Comparison of ENCODE assay signal across 8 mouse cellular contexts in the genomic region with DNA sequence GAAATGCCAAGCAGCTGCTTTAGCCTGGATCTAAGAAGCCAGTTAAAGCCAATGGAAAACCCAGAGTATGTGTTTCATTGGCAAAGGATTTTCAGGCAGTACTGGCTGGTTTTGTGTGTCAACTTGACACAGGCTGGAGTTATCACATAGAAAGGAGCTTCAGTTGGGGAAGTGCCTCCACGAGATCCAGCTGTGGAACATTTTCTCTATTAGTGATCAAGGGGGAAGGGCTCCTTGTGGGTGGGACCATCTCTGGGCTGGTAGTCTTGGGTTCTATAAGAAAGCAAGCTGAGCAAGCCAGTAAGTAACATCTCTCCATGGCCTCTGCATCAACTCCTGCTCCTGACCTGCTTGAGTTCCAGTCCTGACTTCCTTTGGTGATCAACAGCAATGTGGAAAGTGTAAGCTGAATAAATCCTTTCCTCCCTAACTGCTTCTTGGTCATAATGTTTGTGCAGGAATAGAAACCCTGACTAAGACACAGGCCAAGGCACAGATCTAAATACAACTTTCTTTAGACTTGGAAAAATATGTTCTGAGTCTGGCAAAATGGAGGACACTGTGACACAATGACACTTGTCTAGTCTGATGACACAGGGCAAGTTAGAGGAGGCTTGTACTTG. TPM values are rescaled to one million over a fixed set of nuclear protein-coding genes. Genes with fewer than 3 reads are reported as not detected.
DNase-seq lines count a peak whose midpoint lies in the region; ATAC-seq and TF ChIP-seq lines count a peak whose summit lies in the region.
"Not testable (repeated sequence)": the region's sequence is repeated elsewhere in the genome, so short reads cannot be mapped to it uniquely, and the experiment has no call there.

No protein-coding gene starts in this region.

- not testable (repeated sequence) for TF ChIP-seq CTCF in bone marrow macrophage, adult 2 months (IDR thresholded peaks at IDR 0.05; ENCODE audit: low read depth, low read length); stomach, postnatal 0 days (IDR thresholded peaks at IDR 0.05; ENCODE audit: low read depth)

- H3K9ac ChIP-seq in forebrain, embryonic 13.5 days; hindbrain, embryonic 12.5 days; kidney, embryonic 14.5 days (ENCODE audit: low read depth, low read length); liver, embryonic 11.5 days (ENCODE audit: low read depth, low read length); neural tube, embryonic 11.5 days (ENCODE audit: low read length); stomach, postnatal 0 days (ENCODE audit: low read length): not testable (repeated sequence)

- peaks cover 53% of the 10 kb centered on the region for H3K4me1 ChIP-seq in bone marrow macrophage, adult 2 months (ENCODE audit: control insufficient read depth, insufficient read depth, low read length)
- H3K4me1 ChIP-seq in forebrain, embryonic 13.5 days = peaks cover 54% of the 10 kb centered on the region
- peaks cover 38% of the 10 kb centered on the region for H3K4me1 ChIP-seq in hindbrain, embryonic 12.5 days
- H3K4me1 ChIP-seq in kidney, embryonic 14.5 days (ENCODE audit: control insufficient read depth, insufficient read depth, low read length) = peaks cover 36% of the 10 kb centered on the region
- H3K4me1 ChIP-seq in liver, embryonic 11.5 days (replicated peaks; ENCODE audit: control insufficient read depth, insufficient read depth, low read length) = peaks cover 56% of the 10 kb centered on the region
- peaks cover 39% of the 10 kb centered on the region for H3K4me1 ChIP-seq in neural tube, embryonic 11.5 days (ENCODE audit: control insufficient read depth, insufficient read depth, low read length)
- peaks cover 17% of the 10 kb centered on the region for H3K4me1 ChIP-seq in stomach, postnatal 0 days (replicated peaks; ENCODE audit: control insufficient read depth, insufficient read depth)

- not testable (repeated sequence) for TF ChIP-seq POLR2A in bone marrow macrophage, adult 2 months (IDR thresholded peaks at IDR 0.05; ENCODE audit: borderline replicate concordance, low read depth, low read length)

- TF ChIP-seq EP300 in stomach, postnatal 0 days (optimal IDR thresholded peaks at IDR 0.05) = not testable (repeated sequence)

- H3K27ac ChIP-seq in bone marrow macrophage, adult 2 months (ENCODE audit: insufficient read depth, low read depth, low read length) = peak overlapping the region; percentile 80
- peak overlapping the region; percentile 89; the same call in 1 of the 2 replicates for H3K27ac ChIP-seq in forebrain, embryonic 13.5 days
- peak overlapping the region; percentile 97 for H3K27ac ChIP-seq in hindbrain, embryonic 12.5 days
- H3K27ac ChIP-seq in kidney, embryonic 14.5 days (ENCODE audit: low read depth, low read length) = 0 out of 2 replicates have a peak overlapping the region, but pooled peaks have one; percentile 43
- H3K27ac ChIP-seq in liver, embryonic 11.5 days (ENCODE audit: low read depth, low read length) = not testable (repeated sequence)
- H3K27ac ChIP-seq in macrophage = peak overlapping the region; percentile 82
- H3K27ac ChIP-seq in neural tube, embryonic 11.5 days (ENCODE audit: low read depth, low read length) = peak overlapping the region; percentile 54
- H3K27ac ChIP-seq in stomach, postnatal 0 days (replicated peaks) = peak overlapping the region; percentile 80

- peak overlapping the region; percentile 27 for H3K4me2 ChIP-seq in forebrain, embryonic 13.5 days
- not testable (repeated sequence) for H3K4me2 ChIP-seq in hindbrain, embryonic 12.5 days (replicated peaks); kidney, embryonic 14.5 days (replicated peaks; ENCODE audit: low read depth, low read length); neural tube, embryonic 11.5 days (ENCODE audit: low read depth); stomach, postnatal 0 days (replicated peaks; ENCODE audit: low read depth)
- peak overlapping the region; percentile 21 for H3K4me2 ChIP-seq in liver, embryonic 11.5 days

- H3K36me3 ChIP-seq in forebrain, embryonic 13.5 days (ENCODE audit: poor library complexity, severe bottlenecking); hindbrain, embryonic 12.5 days; kidney, embryonic 14.5 days (ENCODE audit: control insufficient read depth, insufficient read depth, low read length); liver, embryonic 11.5 days (ENCODE audit: control insufficient read depth, insufficient read depth, low read length); macrophage (ENCODE audit: inconsistent target); neural tube, embryonic 11.5 days (ENCODE audit: control insufficient read depth, insufficient read depth, low read length); stomach, postnatal 0 days (ENCODE audit: control insufficient read depth, insufficient read depth, low read length): not testable (repeated sequence)

- H3K79me2 ChIP-seq in macrophage (ENCODE audit: inconsistent target) = not testable (repeated sequence)

- DNase-seq in liver, embryonic 11.5 days (ENCODE audit: low spot score); neural tube, embryonic 11.5 days (ENCODE audit: low spot score); stomach, postnatal 0 days (ENCODE audit: low spot score): not testable (repeated sequence)

- 0 out of 2 replicates have a peak overlapping the region, but pooled peaks have one; percentile 3 for H3K4me3 ChIP-seq in bone marrow macrophage, adult 2 months (ENCODE audit: insufficient read depth, low read length)
- not testable (repeated sequence) for H3K4me3 ChIP-seq in forebrain, embryonic 13.5 days; hindbrain, embryonic 12.5 days; kidney, embryonic 14.5 days (ENCODE audit: low read length); liver, embryonic 11.5 days (ENCODE audit: low read depth, low read length); macrophage (ENCODE audit: inconsistent target); neural tube, embryonic 11.5 days (ENCODE audit: low read depth, low read length); stomach, postnatal 0 days (ENCODE audit: low read depth, low read length)

- not testable (repeated sequence) for H3K27me3 ChIP-seq in forebrain, embryonic 13.5 days; hindbrain, embryonic 12.5 days; kidney, embryonic 14.5 days (ENCODE audit: control insufficient read depth, insufficient read depth, low read length); liver, embryonic 11.5 days (replicated peaks; ENCODE audit: control insufficient read depth, insufficient read depth, low read length); neural tube, embryonic 11.5 days (ENCODE audit: control insufficient read depth, insufficient read depth, low read length); stomach, postnatal 0 days (ENCODE audit: control insufficient read depth, insufficient read depth, low read length)

- not testable (repeated sequence) for H3K9me3 ChIP-seq in forebrain, embryonic 13.5 days (replicated peaks); hindbrain, embryonic 12.5 days (replicated peaks); kidney, embryonic 14.5 days (ENCODE audit: control insufficient read depth, low read length); liver, embryonic 11.5 days (ENCODE audit: control insufficient read depth, low read length); neural tube, embryonic 11.5 days (ENCODE audit: control insufficient read depth, low read length); stomach, postnatal 0 days (ENCODE audit: control insufficient read depth, low read length)

- 56% methylated on average over 1 of the region's 1 CpGs for WGBS in forebrain, embryonic 13.5 days
- WGBS in hindbrain, embryonic 12.5 days = 61% methylated on average over 1 of the region's 1 CpGs
- 40% methylated on average over 1 of the region's 1 CpGs for WGBS in kidney, embryonic 14.5 days
- WGBS in liver, embryonic 11.5 days = 37% methylated on average over 1 of the region's 1 CpGs
- 7% methylated on average over 1 of the region's 1 CpGs for WGBS in macrophage (ENCODE audit: missing documents)
- WGBS in neural tube, embryonic 11.5 days = 70% methylated on average over 1 of the region's 1 CpGs
- WGBS in stomach, postnatal 0 days = 26% methylated on average over 1 of the region's 1 CpGs

- ATAC-seq in forebrain, embryonic 13.5 days; hindbrain, embryonic 12.5 days (ENCODE audit: low FRiP score); kidney, embryonic 14.5 days (ENCODE audit: low FRiP score, low TSS enrichment); liver, embryonic 11.5 days (replicated peaks; ENCODE audit: low FRiP score); neural tube, embryonic 11.5 days (ENCODE audit: insufficient read depth, low FRiP score, low TSS enrichment); stomach, postnatal 0 days (ENCODE audit: low FRiP score, low TSS enrichment): not testable (repeated sequence)

RNA-seq across cellular contexts. Expression of gene Scd2, which starts 11.5 kb away (rescaled TPM):
- 6.7 and 7.7 TPM in 2 replicates for polyA plus RNA-seq in bone marrow macrophage, adult 2 months (2012; ENCODE audit: insufficient read depth, insufficient read length, missing spikeins)
- 247 and 288 TPM in 2 replicates for polyA plus RNA-seq in forebrain, embryonic 13.5 days (2015; fragmentation: Nextera tagmentation; extraction: Ambion mirVana)
- polyA plus RNA-seq in hindbrain, embryonic 12.5 days (2016; fragmentation: Nextera tagmentation; extraction: Ambion mirVana) = 404 and 420 TPM in 2 replicates
- polyA plus RNA-seq in kidney, embryonic 14.5 days (2014; fragmentation: Nextera tagmentation; extraction: Ambion mirVana) = 103 and 205 TPM in 2 replicates
- polyA plus RNA-seq in liver, embryonic 11.5 days (2014; fragmentation: Nextera tagmentation; extraction: Ambion mirVana) = 212 and 231 TPM in 2 replicates
- 100 to 1,000 TPM in 2 of 26 experiments, 10 to 100 TPM in 14, 1 to 10 TPM in 10; 2.2 to 156 (median 19.0) TPM for total RNA-seq in macrophage (2018; cell fraction: chromatin; rRNA removed)
- total RNA-seq in macrophage (2018; cell fraction: cytosol; rRNA removed) = 100 to 1,000 TPM; 105 to 368 (median 202) TPM
- total RNA-seq in macrophage (2018; cell fraction: nucleus; rRNA removed) = 100 to 1,000 TPM in 21 of 26 experiments, 10 to 100 TPM in 5; 21.2 to 569 (median 200) TPM
- 51.1 to 117 TPM (median 106 TPM) in 3 replicates for polyA plus RNA-seq in macrophage (2018)
- 413 and 424 TPM in 2 replicates for polyA plus RNA-seq in neural tube, embryonic 11.5 days (2014; fragmentation: Nextera tagmentation; extraction: Ambion mirVana)
- polyA plus RNA-seq in stomach, postnatal 0 days (2015; fragmentation: Nextera tagmentation; extraction: Ambion mirVana) = 29.5 and 34.0 TPM in 2 replicates

RNA-seq across cellular contexts. Expression of gene Scd4, which starts 51.0 kb away (rescaled TPM):
- not detected in 2 replicates for polyA plus RNA-seq in bone marrow macrophage, adult 2 months (2012; ENCODE audit: insufficient read depth, insufficient read length, missing spikeins)
- polyA plus RNA-seq in forebrain, embryonic 13.5 days (2015; fragmentation: Nextera tagmentation; extraction: Ambion mirVana) = 0.16 and 0.23 TPM in 2 replicates
- 0.07 and 0.10 TPM in 2 replicates for polyA plus RNA-seq in hindbrain, embryonic 12.5 days (2016; fragmentation: Nextera tagmentation; extraction: Ambion mirVana)
- polyA plus RNA-seq in kidney, embryonic 14.5 days (2014; fragmentation: Nextera tagmentation; extraction: Ambion mirVana) = 0.11 TPM in 1 of 2 replicates, not detected in the other
- polyA plus RNA-seq in liver, embryonic 11.5 days (2014; fragmentation: Nextera tagmentation; extraction: Ambion mirVana) = 0.06 and 0.16 TPM in 2 replicates
- total RNA-seq in macrophage (2018; cell fraction: chromatin; rRNA removed) = 10 to 100 TPM in 6 of 26 experiments, 1 to 10 TPM in 14, under 1 TPM in 3, not detected in 3; 0.40 to 17.8 (median 3.0) TPM
- total RNA-seq in macrophage (2018; cell fraction: cytosol; rRNA removed) = 1 to 10 TPM in 3 of 26 experiments, under 1 TPM in 23; 0.06 to 1.3 (median 0.31) TPM
- 10 to 100 TPM in 1 of 26 experiments, 1 to 10 TPM in 17, under 1 TPM in 6, not detected in 2; 0.23 to 10.8 (median 1.9) TPM for total RNA-seq in macrophage (2018; cell fraction: nucleus; rRNA removed)
- polyA plus RNA-seq in macrophage (2018) = 0.15 to 0.19 TPM (median 0.16 TPM) in 3 replicates
- not detected in 2 replicates for polyA plus RNA-seq in neural tube, embryonic 11.5 days (2014; fragmentation: Nextera tagmentation; extraction: Ambion mirVana)
- polyA plus RNA-seq in stomach, postnatal 0 days (2015; fragmentation: Nextera tagmentation; extraction: Ambion mirVana) = 0.08 TPM in 1 of 2 replicates, not detected in the other
